Mouse (Mus musculus) mouse embryonic stem cell (cell line): Measurements from ENCODE around the gene Ddx10.

Experiments used
- in situ Hi-C, 2 experiments: fragments of 300-500 bp; cut with MboI; formaldehyde crosslinking; loops; 1 replicate in 1 of 2; 3 replicates in 1 of 2; pipeline ENCODE4 v1.14.3; 2019 to 2020; ENCODE audit warnings: low sequenced_read_pairs in 2 of 2, low pct_unique_long_range_greater_than_20kb in 1 of 2, mixed read lengths in 1 of 2; ENCODE audit not compliant: unreplicated experiment in 1 of 2

Gene Ddx10

DNA sequence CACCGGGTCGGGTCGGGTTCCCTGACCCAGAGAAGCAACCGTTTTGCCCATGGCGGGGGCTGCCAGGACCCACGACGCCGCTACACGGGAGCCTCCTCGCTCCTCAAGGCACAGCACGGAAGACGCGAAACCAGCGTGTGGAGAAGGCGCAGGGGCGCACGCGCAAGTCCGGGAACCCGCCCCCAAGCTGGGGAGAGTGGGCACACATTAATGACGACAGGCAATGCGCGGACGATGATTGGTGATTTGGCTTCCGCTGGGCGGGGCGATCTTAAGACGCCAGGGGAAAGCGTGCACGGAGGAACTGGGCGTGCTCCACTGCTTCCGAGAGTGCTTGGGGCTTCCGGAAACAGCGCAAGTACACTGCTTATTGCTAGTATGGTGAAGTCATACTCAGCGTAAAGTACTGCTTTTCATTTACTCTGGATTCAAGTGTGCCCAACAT, at the start of gene Ddx10:
TSS of gene Ddx10 (minus strand) at position 101 of the 445 bp plus-strand sequence.
- in situ Hi-C loops, result no loop called here

DNA sequence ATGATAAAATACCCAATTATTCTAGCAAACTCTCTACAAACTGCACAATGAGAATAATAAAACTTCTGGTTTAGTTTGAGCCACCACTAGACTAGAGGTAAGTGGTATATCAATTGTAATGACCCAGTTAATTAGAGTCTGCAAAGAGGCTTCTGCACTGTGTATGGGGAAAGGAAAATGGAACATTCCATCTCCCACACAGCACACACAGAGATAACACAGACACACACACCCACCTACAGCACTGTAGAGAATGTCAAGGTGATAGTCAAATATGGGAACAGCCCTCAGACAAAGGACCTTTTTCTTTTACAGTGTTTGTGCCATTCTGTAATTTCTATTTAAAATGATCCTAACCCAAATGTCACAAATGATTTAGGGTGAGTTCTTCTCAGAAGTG, 45.0 kb upstream of the Ddx10 start:
- in situ Hi-C loops, result no loop called here

GRCm38 (mm10) chr9:53290006-53290405, 42.2 kb upstream of the Ddx10 start:
- in situ Hi-C loops, result no loop called here

GRCm38 (mm10) chr9:53286793-53287192, 38.9 kb upstream of the Ddx10 start:
- in situ Hi-C loops, result no loop called here

- in situ Hi-C loops, result no loop called here
Observed at GRCm38 (mm10) chr9:53278997-53279396, 31.1 kb upstream of the Ddx10 start.

- in situ Hi-C loops, result no loop called here
Observed at GRCm38 (mm10) chr9:53276381-53276780, 28.5 kb upstream of the Ddx10 start.

GRCm38 (mm10) chr9:53272714-53273113, 24.9 kb upstream of the Ddx10 start:
- in situ Hi-C loops, result no loop called here

DNA sequence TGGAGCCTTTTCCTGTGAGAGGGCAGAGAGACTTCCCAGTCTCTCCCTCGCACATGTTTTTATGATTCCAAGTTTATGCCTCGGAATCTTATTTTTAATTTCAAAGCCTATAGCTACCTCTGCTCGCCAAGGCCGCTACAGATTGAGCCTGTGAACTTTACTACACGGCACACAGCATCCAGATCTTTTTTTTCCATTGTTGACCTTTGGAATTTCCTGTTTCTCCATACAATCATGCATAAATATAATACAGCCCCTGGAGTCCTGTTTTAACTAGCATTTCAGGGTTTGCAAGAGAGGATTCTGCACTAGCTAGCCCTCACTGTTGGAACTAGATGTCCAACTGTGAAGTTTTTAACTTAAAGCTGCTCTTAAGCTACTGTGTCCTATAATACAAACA, 24.4 kb upstream of the Ddx10 start:
- in situ Hi-C loops, result no loop called here

GRCm38 (mm10) chr9:53271281-53272022, 23.6 kb upstream of the Ddx10 start:
- in situ Hi-C loops, result no loop called here

DNA sequence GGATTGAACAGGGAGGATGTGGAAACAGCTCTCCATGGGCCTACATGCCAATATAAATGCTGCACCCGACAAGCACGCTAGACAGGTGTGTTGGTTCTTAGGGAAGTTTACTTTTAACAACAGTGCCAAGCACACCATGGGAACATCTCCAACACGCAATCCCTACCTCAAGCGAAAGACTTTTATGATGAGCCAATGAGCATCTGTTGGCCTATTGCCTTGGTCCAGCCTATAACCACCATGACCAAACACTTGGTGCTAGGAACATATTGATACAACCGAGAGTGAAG, 21.6 kb upstream of the Ddx10 start:
- in situ Hi-C loops, result no loop called here

- in situ Hi-C loops, result no loop called here
Observed at GRCm38 (mm10) chr9:53268731-53269465, 21.0 kb upstream of the Ddx10 start.

- in situ Hi-C loops, result no loop called here
Observed at GRCm38 (mm10) chr9:53268036-53268435, 20.2 kb upstream of the Ddx10 start.

DNA sequence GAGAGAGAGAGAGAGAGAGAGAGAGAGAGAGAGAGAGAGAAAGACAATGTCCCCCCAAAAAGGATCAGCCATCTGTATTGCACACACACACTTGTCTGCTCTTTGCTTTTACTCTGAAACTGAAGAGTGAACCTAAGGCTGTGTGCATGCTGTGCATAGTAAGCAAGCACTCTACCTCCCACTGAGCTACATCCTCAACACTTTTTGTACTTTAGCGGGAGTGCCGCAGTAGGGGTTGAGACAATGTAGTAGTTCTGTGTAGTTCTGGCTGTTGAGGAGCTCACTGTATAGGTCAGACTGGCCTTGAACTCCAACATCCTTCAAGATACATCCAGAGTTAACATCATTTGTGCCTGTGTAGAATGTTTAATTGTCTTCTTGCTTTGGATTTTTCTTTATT, 17.7 kb upstream of the Ddx10 start:
- in situ Hi-C loops, result no loop called here

DNA sequence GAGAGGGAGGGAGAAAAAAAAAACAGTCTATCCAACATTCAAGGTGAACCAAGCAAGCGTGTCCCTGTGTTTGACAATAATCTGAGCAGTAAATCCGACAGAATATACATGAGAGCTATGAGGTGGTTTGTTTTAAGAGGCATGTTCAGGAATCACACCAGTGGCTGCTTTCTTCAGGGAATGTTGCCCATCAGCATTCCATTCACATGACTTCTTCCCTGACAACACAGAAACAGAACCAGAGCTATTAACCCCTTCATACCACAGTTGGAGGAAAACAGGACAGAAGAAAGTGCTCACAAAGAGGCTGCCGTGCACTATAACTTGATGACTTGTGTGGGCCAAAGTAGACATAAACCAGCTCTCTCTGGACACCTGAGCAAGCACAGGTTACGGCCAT, 16.5 kb upstream of the Ddx10 start:
- in situ Hi-C loops, result no loop called here

- in situ Hi-C loops, result loop anchor here in 1 of 2 experiments (5.0 kb wide), 1 partner anchor 129 kb away; no protein-coding TSS in a partner anchor
Observed at GRCm38 (mm10) chr9:53258199-53258598, 10.3 kb upstream of the Ddx10 start.

DNA sequence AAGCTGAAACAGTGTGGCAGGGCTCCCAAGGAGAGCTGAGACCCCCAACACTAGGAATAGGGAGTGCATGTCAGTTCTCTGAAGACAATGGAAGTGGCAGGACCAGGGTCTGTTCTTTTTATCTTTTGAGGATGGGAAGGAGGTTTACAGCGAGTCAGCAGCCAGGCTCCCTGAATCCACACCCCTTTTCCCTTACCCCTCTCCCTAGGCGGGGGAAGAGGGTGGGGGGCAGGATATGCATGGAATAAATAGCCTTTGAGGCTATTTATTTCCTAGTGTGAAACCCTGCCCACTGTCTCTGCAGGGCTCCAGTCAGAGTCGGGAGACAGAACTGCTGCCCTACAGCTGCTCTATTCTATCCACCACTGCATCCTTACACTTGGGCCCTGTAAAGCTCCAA, 9.9 kb upstream of the Ddx10 start:
- in situ Hi-C loops, result loop anchor here in 1 of 2 experiments (5.0 kb wide), 1 partner anchor 130 kb away; no protein-coding TSS in a partner anchor

DNA sequence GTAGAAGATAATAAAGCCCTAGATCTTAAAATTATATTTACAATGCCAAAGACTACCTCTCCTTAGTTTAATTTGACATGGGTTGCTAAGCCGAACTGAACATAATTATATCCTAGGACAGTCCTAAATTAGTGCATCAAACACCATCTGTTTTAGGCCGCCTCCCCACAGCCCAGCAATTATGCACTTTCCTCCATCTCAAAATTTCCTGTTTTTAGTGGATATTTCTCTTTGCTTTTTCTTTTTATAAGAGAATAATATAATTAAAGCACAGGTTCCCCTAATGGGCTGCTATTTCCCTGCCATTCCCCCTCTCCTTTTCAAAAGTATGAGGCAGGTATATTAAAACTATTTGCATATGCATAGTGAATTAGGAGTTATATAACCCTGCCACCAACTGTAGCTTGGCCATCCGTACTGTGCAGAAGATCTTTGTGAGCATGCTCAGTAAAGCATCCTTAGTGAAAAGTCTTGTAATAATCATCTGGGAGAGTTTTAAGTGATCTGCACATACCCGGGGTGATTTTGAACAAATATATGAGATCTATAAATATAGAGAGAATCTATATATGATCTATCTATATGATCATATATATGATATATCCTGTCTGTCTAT, 8.9 kb upstream of the Ddx10 start:
- in situ Hi-C loops, result loop anchor here in 1 of 2 experiments (5.0 kb wide), 1 partner anchor 131 kb away; no protein-coding TSS in a partner anchor

DNA sequence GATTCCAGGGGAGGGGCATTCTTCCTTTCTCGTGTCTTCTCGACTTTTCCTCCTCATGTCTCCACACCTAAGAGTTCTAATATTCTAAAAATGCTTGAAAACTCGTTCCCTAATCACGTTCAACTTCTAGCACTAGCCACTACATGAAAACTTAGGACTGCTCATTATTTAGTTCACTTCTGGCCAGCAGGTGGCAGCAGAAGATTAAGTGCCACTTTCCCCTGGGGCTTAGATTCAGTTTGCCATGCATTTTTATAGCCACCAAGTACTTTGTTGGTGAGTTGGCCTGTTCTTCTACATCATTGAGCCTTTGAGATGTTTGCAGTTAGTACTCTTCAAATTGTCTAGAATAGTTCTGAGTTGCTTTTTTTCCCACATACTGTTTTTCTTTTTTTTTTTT, 6.5 kb upstream of the Ddx10 start:
- in situ Hi-C loops, result loop anchor here in 1 of 2 experiments (5.0 kb wide), 1 partner anchor 143 kb away; no protein-coding TSS in a partner anchor

GRCm38 (mm10) chr9:53247516-53247915, 337 bp downstream of the Ddx10 start:
- in situ Hi-C loops, result no loop called here
